Mouse (Mus musculus): Measurements from ENCODE around the gene Fli1.

Gene Fli1

DNA sequence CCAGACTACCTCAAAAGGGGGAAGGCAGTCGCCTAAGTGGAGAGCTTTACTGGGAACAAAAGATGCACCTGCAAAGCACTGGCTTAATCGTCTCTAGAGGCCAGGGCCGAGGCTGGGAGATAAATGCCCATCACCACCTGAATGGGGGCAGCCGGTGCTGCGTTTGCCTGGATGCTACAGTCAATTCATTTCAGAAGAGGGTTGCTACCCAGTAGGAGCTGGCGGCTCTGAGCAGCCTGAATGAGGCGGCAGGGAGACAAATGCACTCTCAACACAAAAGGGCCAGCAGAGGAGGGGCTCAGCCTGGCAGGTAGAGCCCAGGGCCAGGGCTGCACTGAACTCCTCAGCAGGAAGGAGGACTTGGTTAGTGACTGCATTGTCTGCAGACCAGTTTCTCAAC, 92.5 kb downstream of the Fli1 start:
- no peak for DNase-seq

DNA sequence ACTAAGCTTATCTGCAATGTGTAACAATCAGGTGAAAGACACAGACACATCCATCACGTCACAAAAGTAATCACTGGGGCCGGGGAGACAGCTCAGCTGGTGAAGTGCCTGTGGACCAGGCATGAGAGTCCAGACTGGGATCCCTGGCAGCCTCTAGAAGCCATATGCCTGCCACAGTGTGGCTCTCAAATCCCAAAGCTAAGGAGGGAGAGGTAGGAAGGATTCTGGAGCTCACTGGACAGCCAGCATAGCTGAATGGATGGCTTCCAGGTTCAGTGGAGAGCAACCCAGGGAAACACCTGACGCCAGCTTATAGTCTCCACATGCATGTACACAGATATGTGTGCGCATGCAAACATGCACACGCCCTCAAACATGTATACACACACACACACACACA, 93.9 kb downstream of the Fli1 start:
- no peak for DNase-seq

DNA sequence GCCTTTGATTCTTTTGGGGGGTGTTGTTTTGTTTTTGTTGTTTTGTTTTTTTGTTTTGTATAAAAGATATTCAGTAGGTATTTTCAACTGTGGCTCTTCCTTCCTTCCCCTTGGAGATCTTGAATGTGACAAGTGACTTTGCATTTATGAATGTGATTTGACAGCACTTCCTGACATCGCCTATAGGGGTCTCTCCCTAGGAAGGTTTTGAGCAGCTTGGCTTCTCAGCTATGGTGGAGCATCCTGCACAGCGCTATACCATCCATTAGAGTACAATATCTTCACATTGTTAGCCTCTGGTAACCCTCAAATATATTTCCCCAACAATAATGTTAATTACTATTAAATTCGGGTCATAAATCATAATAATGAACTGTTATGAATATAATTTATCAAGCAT, 96.9 kb downstream of the Fli1 start:
- DNase-seq = no peak

DNA sequence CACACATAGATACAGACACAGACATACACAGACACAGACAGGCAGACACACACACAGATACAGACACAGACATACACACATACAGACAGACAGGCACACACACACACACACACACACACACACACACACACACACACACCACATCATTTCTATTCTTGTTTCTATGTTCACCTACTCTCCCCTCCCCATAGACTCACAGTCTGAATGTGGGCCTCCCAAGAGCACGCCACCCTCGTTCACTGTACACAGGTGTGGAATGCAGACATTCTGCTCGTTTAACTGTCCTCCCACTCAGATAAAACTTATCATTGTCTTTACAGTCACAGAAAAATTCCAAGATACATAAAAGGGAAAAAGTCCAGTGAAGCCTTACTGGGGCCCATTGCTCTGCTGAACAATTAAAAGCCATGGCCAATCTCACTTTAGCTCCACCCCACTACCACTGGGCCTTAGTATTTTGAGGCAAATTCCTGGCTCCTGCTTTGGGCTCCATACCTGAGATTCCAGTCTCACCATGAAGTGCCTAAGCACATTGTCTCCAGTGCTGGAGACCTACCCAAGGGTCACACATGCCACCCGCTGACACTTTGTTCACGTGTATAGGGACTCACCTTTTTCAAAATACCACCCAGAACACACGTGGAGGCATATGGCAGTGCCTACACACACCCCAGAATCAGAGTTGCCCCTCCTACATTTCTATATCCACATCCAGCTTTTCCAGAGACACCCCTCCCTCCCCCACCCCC, 98.0 kb downstream of the Fli1 start:
- no peak for DNase-seq

DNA sequence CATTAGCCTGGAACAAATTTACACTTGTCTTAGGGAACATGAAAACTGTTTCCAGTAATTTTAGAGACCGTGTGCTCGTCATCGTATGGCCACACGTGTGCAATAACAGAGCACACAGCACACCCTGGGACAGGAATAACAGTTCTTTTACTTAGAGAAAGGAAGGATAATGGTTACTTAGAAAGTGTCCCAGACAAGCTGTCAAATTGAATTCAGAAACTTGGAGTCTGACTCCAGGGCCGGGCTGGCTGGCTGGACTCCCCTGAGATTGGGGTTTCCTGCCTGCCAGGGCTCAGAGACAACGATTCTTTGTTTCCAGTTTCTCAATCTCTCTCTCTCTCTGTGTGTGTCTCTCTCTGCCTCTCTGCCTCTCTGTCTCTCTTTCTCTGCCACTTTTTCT, 98.8 kb downstream of the Fli1 start:
- DNase-seq = no peak

DNA sequence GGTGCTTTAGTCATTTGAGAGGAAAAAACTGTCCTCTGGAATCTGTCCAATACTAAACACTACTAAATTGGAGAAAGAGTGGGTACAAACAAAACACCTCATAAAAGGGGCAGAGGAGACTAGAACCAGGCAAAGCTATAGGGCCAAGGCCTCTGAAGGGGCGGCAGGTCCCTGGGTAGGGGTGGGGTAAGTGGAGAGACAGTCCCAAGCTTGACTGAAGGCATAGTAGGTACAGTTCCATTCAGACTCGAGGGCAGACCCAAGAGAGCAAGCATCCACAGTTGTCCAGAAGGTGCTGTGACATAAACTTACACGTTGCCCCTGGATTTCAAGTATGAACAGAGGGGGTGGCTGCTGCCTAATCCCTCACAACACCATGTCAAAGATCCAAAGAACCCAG, 99.5 kb downstream of the Fli1 start:
- DNase-seq = no peak

DNA sequence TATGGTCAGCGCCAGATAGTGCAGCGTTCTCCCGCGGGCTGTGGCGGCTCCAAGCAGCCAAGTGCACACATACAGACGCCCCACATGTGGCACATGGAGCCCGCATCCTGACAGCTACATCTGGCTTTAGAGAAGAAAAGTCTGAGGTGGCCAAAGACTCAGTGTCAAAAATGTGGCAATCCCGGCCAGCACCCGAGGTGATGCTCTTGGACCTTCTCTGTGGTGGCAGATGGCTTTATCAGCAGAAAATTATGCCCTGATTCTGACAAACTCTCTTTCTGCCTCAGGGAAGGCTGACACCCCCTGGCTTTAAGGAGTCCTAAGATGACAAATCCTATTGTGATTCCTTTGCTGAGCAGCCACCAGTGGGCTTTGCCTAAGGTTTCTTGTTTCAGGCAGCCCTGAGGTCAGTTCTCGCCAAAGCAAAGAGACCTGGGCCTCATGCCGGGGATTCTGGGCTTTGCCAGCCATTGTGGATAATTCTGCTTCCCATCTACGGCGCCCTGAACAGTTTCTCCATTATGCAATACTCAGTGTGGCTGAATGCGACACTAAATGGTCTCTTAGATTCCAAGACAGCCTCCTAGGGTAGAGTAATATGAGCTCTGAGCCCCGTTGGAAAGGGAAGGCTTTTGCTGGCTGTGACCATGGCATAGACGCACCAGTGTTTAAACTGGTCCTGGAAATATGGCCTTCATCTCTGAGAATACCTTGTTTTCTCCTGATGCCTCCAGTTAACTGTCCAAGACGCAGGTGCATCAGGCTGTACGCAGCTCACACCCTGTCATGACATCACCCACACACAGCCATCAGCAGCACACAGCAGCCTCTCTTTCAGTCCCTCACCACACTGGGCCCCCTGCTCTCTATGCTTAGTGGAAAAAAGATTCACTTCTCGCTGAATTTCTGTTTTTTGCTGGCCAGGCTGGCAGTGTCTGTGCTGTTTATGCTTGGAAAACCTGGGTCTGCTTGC, 108.1 kb downstream of the Fli1 start:
- no peak for DNase-seq

DNA sequence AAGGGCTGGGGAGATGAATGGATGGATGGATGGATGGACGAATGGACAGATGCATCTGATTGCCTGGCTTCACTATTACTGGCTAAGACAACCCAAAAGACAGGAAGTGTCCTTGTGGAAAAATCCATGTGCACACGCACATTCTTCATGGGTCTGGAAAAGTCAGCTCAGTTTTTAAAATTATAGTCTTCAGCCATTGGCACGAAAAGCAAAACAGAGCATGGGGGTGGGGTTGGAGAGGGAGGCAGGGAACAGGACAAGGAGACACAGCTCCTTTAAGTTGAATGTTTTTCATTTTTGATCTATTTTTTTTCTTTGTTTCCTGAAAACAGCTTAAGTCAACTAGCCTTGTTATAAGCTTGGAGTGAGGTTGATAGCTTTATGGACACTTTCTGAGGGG, 111.6 kb downstream of the Fli1 start:
- DNase-seq = no peak

DNA sequence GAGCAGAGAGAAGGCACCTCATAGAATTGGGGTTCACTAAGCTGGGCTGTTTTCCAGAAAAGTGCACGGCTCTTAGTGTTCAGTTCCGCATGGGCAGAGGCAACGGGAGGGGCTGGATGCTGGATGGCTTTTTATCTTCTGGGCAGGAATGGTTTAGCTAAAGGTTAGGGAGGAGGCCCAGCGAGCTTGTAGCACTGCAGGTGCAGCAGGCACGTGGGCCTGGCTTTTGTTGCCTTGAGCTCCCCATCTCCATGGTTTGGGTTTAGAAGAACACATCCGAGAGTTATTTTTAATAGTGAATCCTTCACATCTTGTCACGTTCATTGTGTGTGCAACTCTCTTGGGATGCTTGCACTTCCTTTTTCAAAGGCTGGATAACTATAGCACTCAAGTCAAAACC, 117.3 kb downstream of the Fli1 start:
- no peak for DNase-seq

DNA sequence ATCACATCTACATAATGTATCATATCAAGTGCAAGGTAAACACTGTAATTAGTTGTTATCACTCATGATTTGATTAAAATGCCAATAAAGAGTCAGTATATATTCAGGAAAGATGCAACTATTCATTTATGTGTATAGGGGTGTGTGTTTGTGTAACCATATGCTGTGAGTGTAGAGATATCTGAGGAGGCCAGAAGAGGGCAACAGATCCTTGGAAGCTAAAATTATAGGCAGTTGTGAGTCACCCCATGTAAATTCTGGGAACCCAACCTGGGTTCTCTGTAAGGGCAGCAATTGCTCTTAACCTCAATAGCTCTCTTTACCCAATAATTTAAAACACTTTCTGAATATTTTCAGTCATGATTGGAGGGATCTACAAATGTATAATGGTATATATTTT, 122.0 kb downstream of the Fli1 start:
- DNase-seq = no peak

DNA sequence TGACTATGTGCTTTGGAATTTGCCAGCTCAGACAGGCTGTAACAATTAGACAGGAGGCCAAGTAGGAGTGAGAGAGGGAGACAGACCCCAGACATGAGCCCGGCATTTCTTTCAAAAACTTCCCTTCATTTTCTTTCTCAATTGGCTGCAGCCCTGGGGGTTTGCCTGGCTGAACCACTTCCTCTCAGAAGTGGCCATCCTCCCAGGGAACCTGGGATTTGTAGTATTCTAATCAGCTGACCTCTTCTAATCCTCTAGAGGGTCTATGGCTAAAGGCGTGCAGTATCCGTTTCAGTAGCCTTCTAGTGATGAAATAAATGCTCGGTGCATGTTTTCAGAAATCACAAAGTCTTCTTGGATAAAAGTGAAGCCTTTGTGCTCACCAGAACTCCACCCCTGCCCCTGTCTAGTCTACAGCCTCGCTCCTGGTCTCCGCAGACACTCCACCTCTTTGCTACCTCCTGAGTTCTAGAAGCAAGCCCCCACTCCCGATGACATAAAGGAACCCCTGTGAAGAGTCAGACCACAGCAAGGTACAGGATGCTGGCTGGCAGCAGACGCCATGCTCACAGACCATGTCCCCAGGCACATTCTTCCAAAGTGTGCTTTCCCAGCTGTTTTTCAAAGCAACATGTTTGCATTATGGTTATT, 125.1 kb downstream of the Fli1 start:
- no peak for DNase-seq

DNA sequence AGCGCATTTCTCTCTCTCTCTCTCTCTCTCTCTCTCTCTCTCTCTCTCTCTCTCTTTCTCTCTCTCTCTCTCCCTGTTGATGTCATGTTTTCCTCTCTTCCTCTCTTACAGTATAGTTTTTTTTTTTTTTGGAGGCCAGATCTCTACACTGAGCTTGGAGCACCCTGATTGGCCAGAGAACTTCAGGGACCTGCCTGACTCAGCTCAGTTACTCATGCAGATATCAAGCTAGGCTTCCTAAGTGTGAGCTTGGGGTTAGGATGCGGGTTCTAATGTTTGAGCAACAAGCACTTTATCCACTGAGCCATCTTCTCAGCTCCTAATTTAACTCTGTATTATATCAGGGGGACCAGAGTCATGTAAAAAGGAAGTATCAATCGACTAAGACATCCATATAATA, 126.7 kb downstream of the Fli1 start:
- no peak for DNase-seq

DNA sequence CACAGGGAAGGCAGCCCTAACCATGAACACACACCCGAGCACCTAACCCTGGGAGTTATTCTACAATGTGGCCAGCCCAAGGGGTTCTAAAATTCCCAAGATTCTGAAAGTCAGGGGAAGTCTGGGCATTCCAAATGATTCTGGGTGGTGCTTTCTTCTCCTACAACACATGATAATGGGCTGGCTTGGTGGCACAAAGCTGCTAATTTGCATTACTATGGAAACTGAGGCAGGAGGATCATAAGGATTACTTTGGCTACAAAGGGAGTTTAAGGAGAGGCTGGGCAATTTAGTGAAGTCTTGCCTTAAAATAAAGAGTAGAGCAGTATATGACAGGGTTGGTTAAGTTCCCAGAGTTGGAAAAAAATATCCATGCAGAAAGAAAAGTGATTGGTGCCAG, 127.7 kb downstream of the Fli1 start:
- no peak for DNase-seq

DNA sequence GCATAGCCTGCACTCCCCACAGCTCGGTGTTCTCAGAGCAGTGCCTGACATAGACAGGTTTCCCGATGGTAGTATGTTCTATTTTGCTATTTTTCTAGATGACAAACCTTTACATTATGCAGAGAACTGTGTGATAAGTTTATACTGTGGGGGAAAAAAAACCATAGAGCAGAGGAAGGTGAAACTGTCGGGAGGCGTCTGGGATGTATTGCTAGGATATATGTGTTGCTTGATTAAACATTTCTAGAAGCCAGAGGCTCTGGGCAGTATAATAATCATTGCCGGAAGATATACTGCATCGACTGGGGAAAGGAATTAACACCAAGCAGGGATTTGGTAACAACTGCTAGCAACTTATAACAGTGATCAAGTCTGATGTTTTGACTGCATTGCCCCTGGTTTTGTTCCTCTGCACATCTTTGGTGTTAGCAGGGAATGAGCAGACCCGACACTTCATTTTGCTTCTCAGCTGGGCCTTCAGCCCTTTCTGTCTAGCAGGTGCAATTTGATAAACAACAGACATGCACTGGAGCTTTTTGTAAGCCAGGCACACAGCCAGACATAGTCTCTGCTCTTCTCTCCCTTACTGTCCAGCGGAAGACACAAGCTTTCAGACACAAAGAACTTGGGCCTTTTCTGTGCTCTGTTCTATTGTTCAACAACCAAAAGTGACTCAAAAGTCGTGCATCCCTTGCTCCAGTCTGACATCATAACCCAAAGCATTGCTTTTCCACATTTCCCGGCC, 129.7 kb downstream of the Fli1 start:
- DNase-seq = no peak

DNA sequence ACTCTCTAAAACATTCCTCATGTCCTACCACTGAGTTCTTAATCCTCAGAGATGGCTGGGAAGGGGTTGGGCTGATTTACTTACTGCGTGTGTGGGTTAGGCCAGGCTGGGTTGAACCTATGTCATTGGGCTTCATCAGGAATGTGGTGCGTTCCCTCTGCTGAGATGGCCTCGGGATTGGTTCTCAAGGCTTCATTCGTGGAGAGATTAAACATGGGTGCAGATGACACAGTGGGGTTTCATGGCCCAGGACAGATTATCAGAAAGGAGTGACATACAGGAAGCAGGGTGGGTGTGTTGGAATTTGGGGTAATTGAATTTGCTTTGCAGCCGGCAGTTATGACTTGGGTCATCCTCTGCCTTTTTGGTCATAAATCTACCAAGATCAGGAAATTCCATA, 131.2 kb downstream of the Fli1 start:
- no peak for DNase-seq

DNA sequence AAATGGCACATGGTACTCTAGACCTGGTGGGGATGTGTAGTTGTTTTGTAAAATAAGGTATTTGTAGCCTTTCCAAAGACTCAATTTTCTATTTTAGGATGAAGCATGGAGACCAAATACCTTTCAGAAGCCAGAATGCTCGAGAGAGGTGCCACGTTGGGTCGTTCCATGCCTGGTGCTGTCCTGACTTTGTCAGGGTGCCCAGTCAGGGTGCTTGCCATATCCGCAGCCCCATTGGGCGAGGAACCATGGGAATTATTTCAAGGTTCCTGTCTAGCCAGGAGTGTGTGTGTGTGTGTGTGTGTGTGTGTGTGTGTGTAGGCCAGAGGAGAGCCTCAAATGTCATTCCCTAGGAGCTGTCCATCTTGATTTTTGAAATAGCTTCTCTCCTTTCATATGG, 132.0 kb downstream of the Fli1 start:
- DNase-seq = no peak

DNA sequence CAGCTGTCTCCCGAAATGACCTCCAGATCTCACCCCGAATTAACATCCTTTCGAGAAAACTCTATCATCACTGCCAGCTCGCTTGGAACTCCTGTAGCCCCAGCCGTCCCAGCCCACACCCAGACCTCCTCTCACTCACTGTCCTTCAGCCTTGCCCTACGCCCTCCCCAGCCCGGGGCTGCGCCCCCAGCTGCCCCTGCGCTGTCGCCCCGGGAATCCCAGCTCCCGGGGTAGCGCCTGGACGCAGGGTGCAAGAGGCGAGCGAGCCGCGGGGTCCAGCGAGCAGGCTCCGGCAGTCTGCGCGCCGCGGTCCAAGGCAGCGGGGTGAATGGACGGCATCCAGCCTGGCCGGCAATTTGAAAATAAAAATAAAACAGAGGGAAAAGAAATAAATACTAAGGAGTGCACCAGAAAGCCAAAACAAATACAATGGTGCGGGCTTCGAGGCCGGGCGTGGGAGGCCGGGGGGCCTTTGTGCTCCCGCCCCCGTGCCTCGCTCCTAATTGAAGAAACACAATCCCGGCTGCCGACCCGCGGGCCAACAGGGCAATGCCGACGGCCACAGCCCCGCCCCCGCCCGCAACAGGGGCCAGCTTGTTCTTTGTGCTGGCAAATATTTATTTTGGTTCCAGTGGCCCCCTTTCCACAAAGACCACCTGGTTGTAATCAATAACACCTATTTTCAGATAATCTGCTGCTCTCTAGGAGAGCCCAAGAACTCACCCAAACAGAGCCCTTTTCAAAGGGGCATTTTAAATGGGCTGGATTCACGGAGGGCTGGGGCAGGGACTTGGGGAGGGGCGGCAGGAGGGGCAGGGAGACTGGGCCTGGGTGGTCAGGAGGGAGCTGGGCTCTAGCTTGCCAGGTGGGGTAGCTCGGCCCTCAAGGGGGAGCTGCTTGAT, 133.3 kb downstream of the Fli1 start:
- no peak for DNase-seq

DNA sequence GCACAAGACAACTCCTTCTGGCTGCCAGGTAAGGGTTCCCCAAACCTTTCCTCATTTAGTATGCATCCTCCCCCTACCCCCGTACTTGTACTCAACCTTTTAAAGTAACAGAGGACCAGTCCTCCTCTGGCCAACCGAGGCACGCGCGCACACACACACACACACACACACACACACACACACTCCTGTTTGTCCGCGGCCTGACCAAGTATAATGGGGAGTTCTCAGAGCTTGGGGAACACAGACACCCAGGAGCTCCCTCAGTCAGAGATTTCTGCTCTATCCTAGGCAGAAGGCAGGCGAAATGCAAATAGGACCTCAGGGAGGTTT, 134.0 kb downstream of the Fli1 start:
- DNase-seq = no peak

DNA sequence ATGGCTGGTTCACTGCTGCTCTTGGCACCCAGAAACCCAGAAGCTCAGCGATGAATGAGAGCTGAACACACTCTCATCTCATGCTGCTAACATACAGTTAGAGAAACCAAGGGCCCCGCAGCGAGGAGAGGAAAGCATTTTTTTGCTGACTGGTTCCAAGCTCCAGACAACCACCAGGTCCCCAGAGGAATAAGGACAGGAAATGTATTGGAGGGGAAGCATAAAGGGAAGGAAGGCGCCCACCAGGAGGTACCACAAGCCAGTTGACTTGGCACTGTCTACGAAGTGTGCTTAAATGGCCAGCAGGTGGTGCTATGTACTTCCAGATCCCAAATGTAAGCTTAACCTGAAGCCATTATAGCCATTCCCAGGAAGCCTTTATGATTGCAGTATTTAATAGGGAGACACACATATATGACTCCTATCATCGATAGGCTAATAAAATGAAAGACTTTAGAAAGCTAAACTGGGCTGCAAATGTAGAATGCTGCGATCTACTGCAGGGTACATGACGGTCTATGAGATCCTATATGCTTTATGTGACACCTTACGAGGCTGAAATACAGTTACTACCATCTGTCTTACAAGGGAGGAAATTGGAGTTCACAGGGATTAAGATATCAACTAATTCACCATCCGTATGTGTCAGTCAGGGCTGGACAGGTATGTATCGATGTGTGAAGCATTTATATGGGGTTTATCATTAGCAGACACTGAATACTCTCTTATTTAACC, 137.3 kb downstream of the Fli1 start:
- peak; percentile 58 for DNase-seq

DNA sequence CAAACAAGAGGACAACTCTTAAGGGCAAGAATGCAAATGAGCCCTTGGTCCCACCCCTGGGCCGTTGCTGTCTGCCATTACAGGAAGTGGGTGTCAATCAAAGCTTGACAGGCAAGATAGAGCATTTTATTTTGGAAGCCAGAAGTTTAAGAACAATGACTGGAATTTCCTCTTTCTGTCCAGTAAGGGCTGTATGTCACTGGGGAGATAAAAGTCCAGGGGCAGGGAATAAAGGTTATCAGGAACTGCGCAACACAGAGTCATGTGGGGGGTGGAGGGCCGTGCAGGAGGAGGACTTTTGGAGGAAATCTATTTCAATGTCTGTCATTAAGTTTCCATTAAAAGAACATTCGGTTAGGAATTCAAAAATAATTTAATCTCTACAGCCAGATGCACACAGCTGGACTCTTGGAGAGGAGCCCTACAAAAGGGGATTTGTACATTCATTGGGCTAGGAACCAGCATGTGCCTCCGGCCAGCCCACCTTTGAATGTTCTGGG, 141.9 kb downstream of the Fli1 start:
- DNase-seq = no peak

DNA sequence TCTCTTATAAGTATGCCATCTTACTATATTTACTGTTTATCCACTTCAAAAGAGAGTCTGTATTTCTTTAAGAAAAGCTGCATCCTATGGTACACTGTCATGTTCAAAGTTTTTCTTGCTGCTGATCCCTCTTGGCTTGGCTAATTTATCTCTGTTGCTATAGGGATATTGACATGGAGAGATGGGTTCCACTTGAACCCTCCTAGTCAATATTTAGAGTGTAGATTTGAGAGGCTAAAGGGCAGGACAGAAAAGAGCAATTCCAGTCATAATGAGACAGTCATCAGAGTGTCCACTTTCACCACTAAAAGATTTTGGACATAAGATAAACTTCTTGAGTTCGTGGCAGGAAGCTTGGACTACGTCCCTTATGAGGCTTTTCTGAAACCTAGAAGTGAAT, 142.4 kb downstream of the Fli1 start:
- DNase-seq = no peak
